ENCODE assay signal across 14 mouse cellular contexts in genomic region chr10:78156926-78157325, GRCm38 (mm10).
"Had no signal": no experiment of that assay in that cellular context is flagged by ENCODE, and none has a peak within 500 bp of the region (broad histone marks: within the 10 kb centered on the region; RNA-seq: fewer than 3 reads in every experiment).

No protein-coding gene starts in this region.

- H3K27me3 ChIP-seq: midbrain, embryonic 13.5 days; midbrain, embryonic 15.5 days; neural tube, embryonic 12.5 days; stomach, embryonic 15.5 days had no signal

- H3K36me3 ChIP-seq: stomach, embryonic 15.5 days had no signal

- H3K4me2 ChIP-seq: liver, embryonic 12.5 days; midbrain, embryonic 11.5 days; midbrain, embryonic 13.5 days; midbrain, embryonic 15.5 days; neural tube, embryonic 12.5 days; stomach, embryonic 15.5 days had no signal

- ATAC-seq: liver, embryonic 12.5 days; midbrain, embryonic 13.5 days; midbrain, embryonic 15.5 days had no signal

- H3K4me3 ChIP-seq: liver, embryonic 12.5 days; midbrain, embryonic 13.5 days; midbrain, embryonic 15.5 days; neural tube, embryonic 12.5 days; stomach, embryonic 15.5 days had no signal

- H3K27ac ChIP-seq: liver, embryonic 12.5 days; liver, embryonic 14.5 days; midbrain, embryonic 13.5 days; midbrain, embryonic 15.5 days; neural tube, embryonic 12.5 days; stomach, embryonic 15.5 days; stomach, postnatal 0 days had no signal

- H3K9ac ChIP-seq: liver, embryonic 12.5 days; liver, embryonic 14.5 days; midbrain, embryonic 13.5 days; midbrain, embryonic 15.5 days; neural tube, embryonic 12.5 days; stomach, embryonic 15.5 days had no signal

- H3K9me3 ChIP-seq: liver, embryonic 12.5 days; midbrain, embryonic 13.5 days; midbrain, embryonic 15.5 days; neural tube, embryonic 12.5 days; stomach, embryonic 15.5 days had no signal

- DNase-seq: lung, adult 18-20 months; lung, postnatal 4 days; right cerebral cortex, postnatal 14 days; thymus, adult 2 months; thymus, postnatal 25 days; thymus, postnatal 4 days had no signal
